Mouse (Mus musculus) embryonic facial prominence, embryonic 14.5 days (tissue): Measurements from ENCODE around the gene Plekhm2. TPM values are rescaled to one million over a fixed set of nuclear protein-coding genes. Genes with fewer than 3 reads are reported as not detected.

Source experiments
- ATAC-seq: fragments of 200-750 bp; cut with Nextera tagmentation; 2 replicates; pipeline ENCODE4 v1.8.0; 2017; ENCODE audit warnings: low read depth, moderate number of reproducible peaks, moderate TSS enrichment
- DNase-seq: peaks from one replicate; pipeline ENCODE4 v3.0.0-alpha.2; 2015; ENCODE audit warnings: low spot score
- H3K27ac ChIP-seq: fragments of 300-500 bp; sonication (generic); replicated peaks from 2 replicates; pipeline ENCODE4 v1.5.1; 2014; ENCODE audit warnings: low read depth, mild to moderate bottlenecking, low read length, moderate library complexity
- H3K27me3 ChIP-seq: fragments of 300-500 bp; sonication (generic); replicated peaks from 2 replicates; pipeline ENCODE4 v1.6.1; 2014; ENCODE audit warnings: low read length; ENCODE audit not compliant: control insufficient read depth, insufficient read depth
- H3K36me3 ChIP-seq: fragments of 300-500 bp; sonication (generic); 2 replicates; pipeline ENCODE4 v1.6.1; 2014; ENCODE audit warnings: low read length, mixed read lengths; ENCODE audit not compliant: control insufficient read depth, insufficient read depth
- H3K4me1 ChIP-seq: fragments of 300-500 bp; sonication (generic); 2 replicates; pipeline ENCODE4 v1.6.1; 2014; ENCODE audit warnings: antibody characterized with exemption, low read length; ENCODE audit not compliant: control insufficient read depth, insufficient read depth
- H3K4me2 ChIP-seq: fragments of 300-500 bp; sonication (generic); 2 replicates; pipeline ENCODE4 v1.6.1; 2014; ENCODE audit warnings: low read depth, mild to moderate bottlenecking, low read length, moderate library complexity, mixed read lengths
- H3K4me3 ChIP-seq: fragments of 300-500 bp; sonication (generic); 2 replicates; pipeline ENCODE4 v1.5.1; 2014; ENCODE audit warnings: low read depth, mild to moderate bottlenecking, low read length
- H3K9ac ChIP-seq: fragments of 300-500 bp; sonication (generic); 2 replicates; pipeline ENCODE4 v1.6.1; 2014; ENCODE audit warnings: low read depth, mild to moderate bottlenecking, low read length, moderate library complexity, mixed read lengths
- H3K9me3 ChIP-seq: fragments of 300-500 bp; sonication (generic); 2 replicates; pipeline ENCODE4 v1.6.1; 2016; ENCODE audit warnings: low read length; ENCODE audit not compliant: control insufficient read depth
- WGBS: fragments of 180-500 bp; shearing (Covaris S2); extraction: QIAGEN DNeasy Blood & Tissue Kit; methylation state at CpG from one replicate; pipeline ENCODE4 v1.1.7; 2014; 5-methylcytosine and 5-hydroxymethylcytosine counted together
- polyA plus RNA-seq: library from polyadenylated mRNA; unstranded; fragments of >200 nt; fragmentation: Nextera tagmentation; extraction: Ambion mirVana; gene quantifications from 2 replicates; pipeline ENCODE4 v1.2.1, GENCODE M21; 2014

Plekhm2 gene
- polyA plus RNA-seq, 1 experiment from 2014 or later: 3.7 TPM

DNA sequence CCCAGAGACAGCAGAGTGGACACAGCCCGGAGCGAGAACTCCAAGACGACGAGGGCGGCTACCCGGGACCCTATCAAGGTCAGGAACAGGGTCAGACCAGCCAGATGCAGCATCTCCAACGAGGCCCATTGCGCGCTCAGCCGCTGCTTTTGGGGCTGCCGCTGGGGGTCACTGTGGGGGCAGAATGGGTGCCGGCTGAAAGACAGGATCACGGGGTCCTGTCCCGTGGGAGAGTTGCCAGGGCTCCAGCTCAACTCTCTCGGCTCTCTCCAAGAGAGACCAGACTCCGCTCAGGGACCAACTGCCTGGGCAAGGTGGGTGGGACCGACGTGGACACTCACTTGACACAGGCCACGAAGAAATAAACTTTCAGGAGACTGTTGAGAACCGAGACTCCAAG, 47.4 kb downstream of the Plekhm2 start:
- peak; percentile 72 for DNase-seq
- H3K9me3 ChIP-seq: no peaks in the 10 kb centered on the region
- 4% methylated on average over 15 of the region's 20 CpGs for WGBS
- H3K27ac ChIP-seq: no peak overlapping the region
- H3K4me3 ChIP-seq: peak overlapping the region; percentile 28
- no peaks in the 10 kb centered on the region for H3K27me3 ChIP-seq
- peak overlapping the region; percentile 60 for H3K4me2 ChIP-seq
- no peaks in the 10 kb centered on the region for H3K36me3 ChIP-seq
- peak; percentile 39 for ATAC-seq
- peaks cover 8% of the 10 kb centered on the region for H3K4me1 ChIP-seq
- H3K9ac ChIP-seq: peak overlapping the region; percentile 48

DNA sequence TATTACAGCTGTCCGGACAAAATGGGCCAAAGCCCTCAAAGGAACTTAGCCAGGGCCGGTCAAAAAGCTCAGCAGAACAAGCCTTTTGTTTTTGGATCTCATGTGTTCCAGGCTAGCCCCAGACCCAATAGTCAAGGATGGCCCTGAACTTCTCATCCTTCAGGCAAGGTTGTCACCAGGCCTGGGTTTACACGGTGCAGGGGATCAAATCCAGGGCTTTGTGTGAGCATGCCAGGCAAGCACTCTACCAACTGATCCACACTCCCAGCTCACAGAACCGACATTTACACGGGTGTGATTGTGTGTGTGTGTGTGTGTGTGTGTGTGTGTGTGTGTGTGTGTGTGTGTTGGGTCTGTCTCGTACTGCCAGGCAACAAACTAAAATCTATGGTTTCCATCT, 47.9 kb downstream of the Plekhm2 start:
- Histone ChIP-seq H3K27ac (no peak overlapping the region), H3K9me3 (no peaks in the 10 kb centered on the region), H3K4me3 (no peak overlapping the region), H3K36me3 (no peaks in the 10 kb centered on the region), H3K4me1 (peaks cover 8% of the 10 kb centered on the region), H3K27me3 (no peaks in the 10 kb centered on the region), H3K4me2 (no peak overlapping the region), H3K9ac (no peak overlapping the region)
- ATAC-seq (no peak), DNase-seq (no peak)
- WGBS: 79% methylated on average over 6 of the region's 6 CpGs

DNA sequence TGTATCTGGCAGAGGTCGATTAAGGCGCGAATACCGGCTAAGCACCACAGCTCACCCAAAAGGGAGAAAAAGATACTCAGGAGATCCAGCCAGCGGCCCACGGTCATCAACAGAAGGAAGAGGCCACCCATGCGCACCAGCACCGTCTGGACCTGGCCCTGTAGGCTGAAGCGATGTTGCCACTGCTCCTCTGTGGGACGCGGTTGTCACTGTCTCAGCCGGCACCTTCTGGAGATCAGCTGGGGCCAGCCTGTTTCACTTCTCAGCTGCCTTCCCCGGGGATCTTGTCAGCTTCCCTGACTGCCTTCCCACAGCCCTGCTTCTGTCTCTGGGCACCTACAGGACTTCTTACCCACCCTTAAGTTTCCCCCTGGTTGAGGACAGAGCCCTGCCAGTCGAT, 49.8 kb downstream of the Plekhm2 start:
- WGBS: 83% methylated on average over 14 of the region's 14 CpGs

DNA sequence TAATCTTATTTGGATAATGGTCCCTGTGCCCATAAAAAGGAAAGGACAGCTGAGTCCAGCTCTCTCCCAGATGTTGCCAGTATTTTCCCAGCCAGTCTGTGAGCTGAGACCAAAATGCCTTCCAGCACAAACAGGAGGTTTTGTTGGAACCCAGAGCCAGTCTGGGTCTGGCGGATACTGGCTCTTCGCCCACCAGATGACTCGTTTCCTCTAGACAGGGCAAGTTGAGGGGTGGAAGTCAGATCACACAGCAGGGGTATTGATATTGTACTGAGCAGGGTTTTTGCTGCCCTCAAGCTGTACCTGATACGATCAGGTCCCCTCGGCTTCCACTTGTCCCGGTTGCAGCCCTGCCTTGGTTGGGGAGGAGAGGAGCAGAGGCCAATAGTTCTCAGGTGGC, 55.2 kb downstream of the Plekhm2 start:
- H3K9me3 ChIP-seq: no peaks in the 10 kb centered on the region
- no peak overlapping the region for H3K27ac ChIP-seq
- no peak for ATAC-seq
- H3K36me3 ChIP-seq: no peaks in the 10 kb centered on the region
- H3K4me1 ChIP-seq: no peaks in the 10 kb centered on the region
- DNase-seq: no peak
- no peak overlapping the region for H3K4me2 ChIP-seq
- no peaks in the 10 kb centered on the region for H3K27me3 ChIP-seq
- 46% methylated on average over 5 of the region's 6 CpGs for WGBS
- H3K9ac ChIP-seq: no peak overlapping the region
- H3K4me3 ChIP-seq: no peak overlapping the region

More for the DNA sequence above, 49.8 kb downstream of the Plekhm2 start:
- ATAC-seq: no peak
- H3K4me2 ChIP-seq: no peak overlapping the region
- H3K9me3 ChIP-seq: no peaks in the 10 kb centered on the region
- H3K27me3 ChIP-seq: no peaks in the 10 kb centered on the region
- peaks cover 8% of the 10 kb centered on the region for H3K4me1 ChIP-seq
- H3K4me3 ChIP-seq: no peak overlapping the region
- no peak overlapping the region for H3K27ac ChIP-seq
- no peak overlapping the region for H3K9ac ChIP-seq
- DNase-seq: no peak
- no peaks in the 10 kb centered on the region for H3K36me3 ChIP-seq

DNA sequence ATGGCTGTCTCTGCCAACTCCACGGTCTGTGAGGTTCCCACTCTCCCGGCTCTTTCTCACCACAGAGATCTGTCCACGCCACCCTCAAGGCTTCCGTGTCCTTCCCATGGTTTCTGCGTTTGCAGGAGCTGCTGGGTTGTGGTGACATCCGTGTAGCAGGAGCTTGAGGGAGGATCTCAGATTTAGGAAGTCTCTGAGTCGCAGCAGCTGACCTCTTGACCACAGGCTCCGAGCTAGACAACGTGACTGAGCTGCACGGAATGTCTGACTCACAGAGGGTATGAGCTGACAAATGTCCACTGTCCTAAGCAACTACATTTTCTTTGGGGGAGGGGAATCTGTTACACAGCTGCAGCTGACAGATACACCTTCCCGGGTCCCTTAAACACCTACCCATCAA, 58.8 kb downstream of the Plekhm2 start, which contains the start of gene Fblim1:
Gene Fblim1, minus strand, starts transcription at position 236 of the 400 bp plus-strand sequence.
- Histone ChIP-seq H3K36me3 (no peaks in the 10 kb centered on the region), H3K27ac (no peak within 1 kb of the TSS), H3K4me2 (no peak within 1 kb of the TSS), H3K27me3 (no peaks in the 10 kb centered on the region), H3K4me3 (no peak within 1 kb of the TSS), H3K9me3 (no peaks in the 10 kb centered on the region), H3K9ac (no peak within 1 kb of the TSS), H3K4me1 (peaks cover 4% of the 10 kb centered on the region; the same call in 1 of the 2 replicates)
- no peak for ATAC-seq
- WGBS: 83% methylated on average over 11 of the region's 11 CpGs
- no peak for DNase-seq

DNA sequence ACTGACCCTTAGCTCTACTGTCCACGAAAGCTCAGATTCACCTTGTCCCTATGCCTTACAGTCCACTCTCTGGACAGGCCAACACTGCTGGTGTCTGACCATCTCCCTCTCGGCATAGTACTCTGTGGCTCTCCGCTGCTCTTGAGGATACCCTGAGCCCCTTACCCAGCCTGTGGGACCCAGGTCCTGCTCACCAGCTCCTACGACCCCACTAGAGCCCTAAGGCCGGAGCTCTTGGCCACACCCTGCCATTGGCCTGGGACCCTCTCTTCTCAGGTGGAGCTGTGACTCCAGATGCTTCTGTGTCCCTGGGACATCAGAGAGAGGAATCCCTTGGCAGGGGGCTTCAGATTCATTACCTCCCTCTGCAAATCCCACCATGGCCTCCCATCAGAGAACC, 59.3 kb downstream of the Plekhm2 start:
- no peak overlapping the region for H3K4me3 ChIP-seq
- peaks cover 4% of the 10 kb centered on the region; the same call in 1 of the 2 replicates for H3K4me1 ChIP-seq
- H3K9me3 ChIP-seq: no peaks in the 10 kb centered on the region
- H3K27me3 ChIP-seq: no peaks in the 10 kb centered on the region
- H3K4me2 ChIP-seq: no peak overlapping the region
- no peak overlapping the region for H3K27ac ChIP-seq
- H3K36me3 ChIP-seq: no peaks in the 10 kb centered on the region
- no peak for ATAC-seq
- WGBS: 93% methylated on average over 5 of the region's 5 CpGs
- no peak overlapping the region for H3K9ac ChIP-seq
- no peak for DNase-seq

DNA sequence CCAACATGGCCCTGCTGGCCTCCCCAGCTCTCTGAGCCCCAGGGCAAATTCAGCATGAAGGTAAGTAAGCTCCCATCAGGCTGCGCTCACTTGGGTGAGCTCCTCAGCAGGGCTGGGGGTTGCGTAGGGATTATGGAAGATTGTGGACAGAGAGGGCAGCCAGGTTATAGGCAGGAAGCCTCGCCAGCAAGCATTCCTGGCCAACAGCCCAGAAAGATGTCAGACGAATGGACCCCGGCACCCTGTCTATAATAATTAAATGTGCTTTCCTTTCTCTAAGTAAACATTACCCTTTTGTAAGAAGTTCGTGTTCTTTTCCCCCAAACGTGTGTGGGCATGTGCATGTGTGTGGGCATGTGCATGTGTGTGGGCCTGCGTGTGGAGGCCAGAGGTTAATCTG, 60.2 kb downstream of the Plekhm2 start:
- Histone ChIP-seq H3K4me2 (no peak overlapping the region), H3K4me1 (peaks cover 4% of the 10 kb centered on the region; the same call in 1 of the 2 replicates), H3K36me3 (no peaks in the 10 kb centered on the region), H3K27me3 (no peaks in the 10 kb centered on the region), H3K4me3 (no peak overlapping the region), H3K9ac (no peak overlapping the region), H3K9me3 (no peaks in the 10 kb centered on the region), H3K27ac (no peak overlapping the region)
- DNase-seq (peak; percentile 73), ATAC-seq (0 out of 2 replicates have a peak, but pooled peaks have one; percentile 26)
- WGBS: 44% methylated on average over 8 of the region's 8 CpGs

DNA sequence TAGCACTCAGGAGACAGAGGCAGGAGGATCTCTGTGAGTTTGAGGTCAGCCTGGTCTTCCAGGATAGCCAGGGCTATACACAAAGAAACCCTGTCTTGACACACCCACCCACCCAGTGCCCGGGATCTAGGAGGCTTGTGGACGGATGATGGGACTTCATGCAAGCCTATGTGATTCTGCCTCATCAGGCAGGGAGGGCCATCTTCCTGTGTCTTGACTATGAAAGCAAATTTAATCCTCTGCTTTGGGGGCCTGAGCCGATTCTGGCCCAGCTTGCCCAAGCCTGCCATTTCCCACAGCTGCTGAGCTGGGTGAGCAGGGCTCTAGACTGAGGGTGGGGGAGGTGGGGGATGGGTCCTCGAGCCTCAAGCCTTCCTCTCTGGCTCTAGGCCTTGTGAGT, 60.8 kb downstream of the Plekhm2 start:
- no peaks in the 10 kb centered on the region for H3K36me3 ChIP-seq
- no peak overlapping the region for H3K4me3 ChIP-seq
- DNase-seq (peak; percentile 25), ATAC-seq (no peak)
- no peak overlapping the region for H3K9ac ChIP-seq
- no peak overlapping the region for H3K27ac ChIP-seq
- H3K9me3 ChIP-seq: no peaks in the 10 kb centered on the region
- WGBS: 47% methylated on average over 4 of the region's 4 CpGs
- peaks cover 4% of the 10 kb centered on the region; the same call in 1 of the 2 replicates for H3K4me1 ChIP-seq
- no peaks in the 10 kb centered on the region for H3K27me3 ChIP-seq
- no peak overlapping the region for H3K4me2 ChIP-seq

DNA sequence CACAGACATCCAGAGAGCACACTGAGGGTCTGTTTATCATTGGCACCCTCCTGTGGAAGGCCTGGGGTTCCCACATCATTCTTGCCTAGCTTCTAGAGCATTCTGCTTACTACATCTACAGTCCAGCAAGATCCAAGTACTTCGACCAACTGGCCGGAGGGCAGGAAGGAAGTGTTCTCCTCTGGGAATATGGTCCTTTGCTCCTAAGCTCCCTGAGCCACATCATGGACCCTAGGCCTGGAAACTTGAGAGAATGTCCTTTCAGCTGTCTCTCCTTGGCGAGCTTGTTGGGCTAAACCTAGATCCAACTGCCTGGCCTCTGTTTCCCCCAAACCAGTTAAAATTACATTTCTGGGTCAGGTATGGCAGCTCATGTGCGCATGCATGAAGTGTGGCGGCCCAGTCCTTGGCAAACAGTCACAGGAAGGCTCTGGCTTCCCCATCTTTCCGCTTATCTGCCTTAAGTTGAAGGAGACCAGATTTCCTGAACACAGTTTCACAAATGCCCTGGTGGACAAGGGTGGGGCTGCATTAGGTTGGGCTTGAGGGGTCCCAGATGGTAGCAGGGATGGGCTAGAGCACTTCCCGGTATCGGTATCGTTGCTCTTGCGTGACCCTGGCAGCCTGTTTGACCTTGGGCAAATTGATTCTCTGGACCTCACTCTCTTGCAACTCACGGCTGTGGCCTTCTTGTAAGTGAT, 62.0 kb downstream of the Plekhm2 start:
- Histone ChIP-seq H3K9ac (no peak overlapping the region), H3K4me2 (no peak overlapping the region), H3K27me3 (no peaks in the 10 kb centered on the region), H3K27ac (no peak overlapping the region), H3K9me3 (no peaks in the 10 kb centered on the region), H3K4me1 (peaks cover 8% of the 10 kb centered on the region; the same call in 1 of the 2 replicates), H3K36me3 (no peaks in the 10 kb centered on the region), H3K4me3 (no peak overlapping the region)
- ATAC-seq: no peak
- DNase-seq: no peak
- WGBS: 71% methylated on average over 11 of the region's 11 CpGs
